Mouse (Mus musculus) kidney, embryonic 14.5 days (tissue): ENCODE measurements around the gene Eif5b. TPM values are rescaled to one million over a fixed set of nuclear protein-coding genes. Genes with fewer than 3 reads are reported as not detected.

Source experiments
- ATAC-seq: fragments of 200-750 bp; cut with Nextera tagmentation; 2 replicates; pipeline ENCODE4 v1.8.0; 2017; ENCODE audit warnings: moderate number of reproducible peaks, mild to moderate bottlenecking, moderate TSS enrichment, moderate library complexity; ENCODE audit not compliant: low FRiP score, low TSS enrichment
- H3K27ac ChIP-seq: fragments of 300-500 bp; sonication (generic); 2 replicates; pipeline ENCODE4 v1.5.1; 2014; ENCODE audit warnings: low read depth, mild to moderate bottlenecking, low read length, moderate library complexity, mixed read lengths
- H3K27me3 ChIP-seq: fragments of 300-500 bp; sonication (generic); 2 replicates; pipeline ENCODE4 v1.6.1; 2014; ENCODE audit warnings: mild to moderate bottlenecking, low read length; ENCODE audit not compliant: control insufficient read depth, insufficient read depth
- H3K36me3 ChIP-seq: fragments of 300-500 bp; sonication (generic); 2 replicates; pipeline ENCODE4 v1.6.1; 2014; ENCODE audit warnings: low read length, mixed read lengths; ENCODE audit not compliant: control insufficient read depth, insufficient read depth
- H3K4me1 ChIP-seq: fragments of 300-500 bp; sonication (generic); 2 replicates; pipeline ENCODE4 v1.6.1; 2014; ENCODE audit warnings: low read length, mixed read lengths; ENCODE audit not compliant: control insufficient read depth, insufficient read depth
- H3K4me2 ChIP-seq: fragments of 300-500 bp; sonication (generic); replicated peaks from 2 replicates; pipeline ENCODE4 v1.6.1; 2014; ENCODE audit warnings: low read depth, mild to moderate bottlenecking, low read length
- H3K4me3 ChIP-seq: fragments of 300-500 bp; sonication (generic); 2 replicates; pipeline ENCODE4 v1.5.1; 2014; ENCODE audit warnings: mild to moderate bottlenecking, low read length
- H3K9ac ChIP-seq: fragments of 300-500 bp; sonication (generic); 2 replicates; pipeline ENCODE4 v1.6.1; 2014; ENCODE audit warnings: low read depth, mild to moderate bottlenecking, low read length, moderate library complexity
- H3K9me3 ChIP-seq: fragments of 300-500 bp; sonication (generic); 2 replicates; pipeline ENCODE4 v1.6.1; 2016; ENCODE audit warnings: low read length; ENCODE audit not compliant: control insufficient read depth
- WGBS: fragments of 180-500 bp; shearing (Covaris S2); extraction: QIAGEN DNeasy Blood & Tissue Kit; methylation state at CpG from one replicate; pipeline ENCODE4 v1.1.7; 2014; 5-methylcytosine and 5-hydroxymethylcytosine counted together
- polyA plus RNA-seq: library from polyadenylated mRNA; unstranded; fragments of >200 nt; fragmentation: Nextera tagmentation; extraction: Ambion mirVana; gene quantifications from 2 replicates; pipeline ENCODE4 v1.2.1, GENCODE M21; 2014

Gene Eif5b
- polyA plus RNA-seq, 1 experiment from 2014 or later, result 29.9 TPM

- Histone ChIP-seq H3K9me3 (no peaks in the 10 kb centered on the region), H3K4me3 (peak overlapping the region; percentile 91)
These were observed 775 bp downstream of the Eif5b start for GRCm38 (mm10) chr1:37998371-37999199.

GRCm38 (mm10) chr1:37999552-37999951 is 1.7 kb downstream of the Eif5b start:
- no peak for ATAC-seq
- no peaks in the 10 kb centered on the region for H3K9me3 ChIP-seq
- peak overlapping the region; percentile 91 for H3K4me3 ChIP-seq
- H3K4me1 ChIP-seq, result peaks cover 16% of the 10 kb centered on the region
- 0 out of 2 replicates have a peak overlapping the region, but pooled peaks have one; percentile 91 for H3K9ac ChIP-seq
- peaks cover 9% of the 10 kb centered on the region for H3K36me3 ChIP-seq
- H3K4me2 ChIP-seq, result peak overlapping the region; percentile 73
- H3K27me3 ChIP-seq, result no peaks in the 10 kb centered on the region
- 80% methylated on average over 3 of the region's 3 CpGs for WGBS
- no peak overlapping the region for H3K27ac ChIP-seq

More at GRCm38 (mm10) chr1:37998371-37999199, 775 bp downstream of the Eif5b start:
- WGBS, result 4% methylated on average over 34 of the region's 47 CpGs
- Histone ChIP-seq H3K27me3 (no peaks in the 10 kb centered on the region), H3K27ac (peak overlapping the region; percentile 85), H3K36me3 (peaks cover 19% of the 10 kb centered on the region), H3K9ac (peak overlapping the region; percentile 91), H3K4me2 (peak overlapping the region; percentile 73), H3K4me1 (peaks cover 16% of the 10 kb centered on the region)
- peak; percentile 20 for ATAC-seq

- Histone ChIP-seq H3K4me3 (no peak overlapping the region), H3K36me3 (no peaks in the 10 kb centered on the region), H3K9ac (no peak overlapping the region), H3K27me3 (no peaks in the 10 kb centered on the region), H3K9me3 (no peaks in the 10 kb centered on the region), H3K4me1 (peaks cover 16% of the 10 kb centered on the region), H3K27ac (no peak overlapping the region), H3K4me2 (no peak overlapping the region)
- ATAC-seq, result no peak
- 96% methylated on average over 8 of the region's 8 CpGs for WGBS
These were observed 3.0 kb downstream of the Eif5b start for GRCm38 (mm10) chr1:38000844-38001243.

- no peak overlapping the region for H3K4me3 ChIP-seq
- H3K36me3 ChIP-seq, result no peaks in the 10 kb centered on the region
- H3K27me3 ChIP-seq, result no peaks in the 10 kb centered on the region
- no peaks in the 10 kb centered on the region for H3K9me3 ChIP-seq
- no peak overlapping the region for H3K9ac ChIP-seq
- 94% methylated on average over 9 of the region's 9 CpGs for WGBS
- H3K4me2 ChIP-seq, result no peak overlapping the region
- ATAC-seq, result no peak
- H3K4me1 ChIP-seq, result peaks cover 11% of the 10 kb centered on the region
- H3K27ac ChIP-seq, result no peak overlapping the region
These were observed 4.1 kb downstream of the Eif5b start for GRCm38 (mm10) chr1:38001956-38002355.

- H3K4me3 ChIP-seq, result no peak overlapping the region
- peaks cover 11% of the 10 kb centered on the region for H3K4me1 ChIP-seq
- no peak overlapping the region for H3K9ac ChIP-seq
- no peaks in the 10 kb centered on the region for H3K27me3 ChIP-seq
- no peak overlapping the region for H3K27ac ChIP-seq
- 85% methylated on average over 3 of the region's 3 CpGs for WGBS
- no peak overlapping the region for H3K4me2 ChIP-seq
- ATAC-seq, result no peak
- no peaks in the 10 kb centered on the region for H3K9me3 ChIP-seq
- no peaks in the 10 kb centered on the region for H3K36me3 ChIP-seq
These were observed 5.2 kb downstream of the Eif5b start for GRCm38 (mm10) chr1:38003046-38003445.

GRCm38 (mm10) chr1:38006741-38007140 is 8.9 kb downstream of the Eif5b start:
- no peak overlapping the region for H3K27ac ChIP-seq
- no peaks in the 10 kb centered on the region for H3K36me3 ChIP-seq
- no peaks in the 10 kb centered on the region for H3K9me3 ChIP-seq
- no peaks in the 10 kb centered on the region for H3K27me3 ChIP-seq
- 80% methylated on average over 3 of the region's 3 CpGs for WGBS
- no peaks in the 10 kb centered on the region for H3K4me1 ChIP-seq
- H3K9ac ChIP-seq, result no peak overlapping the region
- H3K4me3 ChIP-seq, result no peak overlapping the region
- H3K4me2 ChIP-seq, result no peak overlapping the region
- no peak for ATAC-seq

- WGBS, result 83% methylated on average over 6 of the region's 6 CpGs
- no peaks in the 10 kb centered on the region for H3K9me3 ChIP-seq
- ATAC-seq, result no peak
- H3K4me1 ChIP-seq, result no peaks in the 10 kb centered on the region
- H3K9ac ChIP-seq, result no peak overlapping the region
- no peaks in the 10 kb centered on the region for H3K27me3 ChIP-seq
- H3K36me3 ChIP-seq, result no peaks in the 10 kb centered on the region
- H3K4me3 ChIP-seq, result no peak overlapping the region
- no peak overlapping the region for H3K27ac ChIP-seq
- no peak overlapping the region for H3K4me2 ChIP-seq
These were observed 13.8 kb downstream of the Eif5b start for GRCm38 (mm10) chr1:38011647-38012046.

- no peak overlapping the region for H3K4me3 ChIP-seq
- no peaks in the 10 kb centered on the region for H3K36me3 ChIP-seq
- no peak overlapping the region for H3K9ac ChIP-seq
- no peaks in the 10 kb centered on the region for H3K9me3 ChIP-seq
- no peaks in the 10 kb centered on the region for H3K4me1 ChIP-seq
- ATAC-seq, result no peak
- no peak overlapping the region for H3K27ac ChIP-seq
- no peak overlapping the region for H3K4me2 ChIP-seq
- H3K27me3 ChIP-seq, result no peaks in the 10 kb centered on the region
- WGBS, result 87% methylated on average over 3 of the region's 3 CpGs
These were observed 14.3 kb downstream of the Eif5b start for GRCm38 (mm10) chr1:38012104-38012503.

GRCm38 (mm10) chr1:38012509-38012908 is 14.7 kb downstream of the Eif5b start:
- Histone ChIP-seq H3K4me2 (no peak overlapping the region), H3K4me3 (no peak overlapping the region), H3K4me1 (no peaks in the 10 kb centered on the region), H3K27ac (no peak overlapping the region), H3K9me3 (no peaks in the 10 kb centered on the region), H3K9ac (no peak overlapping the region), H3K36me3 (no peaks in the 10 kb centered on the region), H3K27me3 (no peaks in the 10 kb centered on the region)
- no peak for ATAC-seq
